Mouse (Mus musculus) kidney, adult 11 months (tissue): ENCODE data around the gene Irak2.

ENCODE experiments used
- DNase-seq: peaks from one replicate; pipeline ENCODE4 v3.0.0; 2022

Irak2 gene

DNA sequence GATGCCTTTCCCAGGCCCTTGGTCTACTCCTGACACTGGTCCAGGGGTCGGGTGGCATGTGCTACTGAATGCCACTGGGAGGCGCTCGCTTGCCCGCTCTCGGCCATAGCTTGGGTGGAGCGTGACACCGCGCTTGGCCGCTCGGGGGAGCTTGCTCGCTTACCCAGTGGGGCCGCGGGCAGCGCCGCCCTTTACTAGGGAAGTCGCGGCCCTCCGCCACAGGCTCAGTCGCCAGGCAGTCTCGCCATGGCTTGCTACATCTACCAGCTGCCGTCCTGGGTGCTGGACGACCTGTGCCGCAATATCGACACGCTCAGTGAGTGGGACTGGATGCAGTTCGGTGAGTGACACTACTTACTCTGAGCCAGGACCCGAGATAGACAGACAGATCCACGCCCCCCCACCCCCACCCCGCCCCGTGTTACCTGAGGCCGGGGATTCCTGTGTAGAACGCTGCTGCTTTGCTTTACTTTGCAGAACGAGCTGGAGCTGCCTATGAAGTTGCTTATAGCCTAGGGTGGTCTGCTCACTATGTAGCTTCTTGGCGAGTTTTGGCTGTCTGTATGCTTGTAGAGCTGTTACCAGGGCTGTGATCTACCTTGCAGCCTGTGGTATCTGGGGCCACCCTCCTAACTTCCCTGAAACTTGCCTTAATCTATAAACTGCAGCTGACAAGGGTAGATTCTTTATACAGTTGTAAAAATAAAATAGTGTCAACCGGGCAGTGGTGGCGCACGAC lies at the start of gene Irak2:
Gene Irak2 (plus strand): TSS at position 166 of the 739 bp plus-strand sequence.
- DNase-seq: peak; percentile 94

DNA sequence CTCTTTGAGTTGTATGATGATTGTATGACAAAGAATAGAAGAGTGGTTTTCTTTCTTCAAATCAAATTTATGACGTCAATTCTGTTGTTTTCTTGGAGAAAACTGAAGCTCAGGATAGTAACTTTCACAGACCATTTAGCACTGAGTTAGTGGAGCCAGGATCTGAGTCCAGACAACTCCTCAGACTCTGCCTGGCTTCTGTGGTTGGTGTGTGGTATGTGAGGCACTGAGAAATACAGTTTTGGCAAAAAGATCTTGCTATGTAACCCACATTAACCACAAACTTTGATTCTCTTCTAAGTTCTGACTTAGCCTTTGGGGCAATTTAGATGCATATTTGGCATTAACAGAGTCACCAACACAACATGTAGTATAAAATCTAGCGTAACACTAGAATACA lies 45.6 kb upstream of the Irak2 start:
- no peak for DNase-seq

DNA sequence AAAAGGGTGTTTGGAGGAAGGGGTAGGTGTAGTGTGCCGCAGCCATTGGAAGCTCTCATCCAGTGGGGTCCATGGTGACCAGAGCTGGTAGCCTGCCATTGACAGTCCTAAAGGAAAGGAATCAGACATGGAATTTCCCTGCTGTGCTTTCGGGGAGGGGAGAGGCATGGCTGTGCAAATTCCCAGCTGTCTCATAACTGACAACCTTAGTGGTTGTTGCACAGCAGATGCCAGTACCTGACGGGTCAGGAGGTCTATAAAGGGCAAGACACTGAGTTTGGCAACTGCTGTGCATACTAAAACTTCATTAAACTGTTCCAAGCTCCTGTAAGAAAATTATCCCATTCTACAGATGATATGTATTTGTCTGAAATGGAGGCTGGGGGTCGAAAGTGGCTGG lies 40.3 kb upstream of the Irak2 start:
- no peak for DNase-seq

DNA sequence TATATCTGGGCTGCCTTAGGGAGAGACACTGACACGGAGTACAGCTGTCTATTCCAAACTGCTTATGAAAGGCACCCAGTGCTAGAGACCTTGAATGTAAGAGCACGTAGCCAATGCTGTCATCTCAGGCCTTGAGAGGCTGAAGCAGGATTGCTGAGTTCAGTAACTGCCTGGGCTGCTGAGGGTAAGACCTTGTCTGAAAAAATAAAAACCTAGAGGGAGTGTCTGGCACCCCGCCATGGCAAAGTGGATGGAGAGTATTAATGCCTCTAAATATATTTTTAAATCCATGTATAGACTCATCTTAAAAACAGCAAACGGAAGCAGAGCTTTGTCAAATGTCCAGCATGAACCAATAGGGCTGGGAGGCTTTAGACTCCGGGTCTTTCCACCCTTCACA lies 38.4 kb upstream of the Irak2 start:
- DNase-seq: no peak

DNA sequence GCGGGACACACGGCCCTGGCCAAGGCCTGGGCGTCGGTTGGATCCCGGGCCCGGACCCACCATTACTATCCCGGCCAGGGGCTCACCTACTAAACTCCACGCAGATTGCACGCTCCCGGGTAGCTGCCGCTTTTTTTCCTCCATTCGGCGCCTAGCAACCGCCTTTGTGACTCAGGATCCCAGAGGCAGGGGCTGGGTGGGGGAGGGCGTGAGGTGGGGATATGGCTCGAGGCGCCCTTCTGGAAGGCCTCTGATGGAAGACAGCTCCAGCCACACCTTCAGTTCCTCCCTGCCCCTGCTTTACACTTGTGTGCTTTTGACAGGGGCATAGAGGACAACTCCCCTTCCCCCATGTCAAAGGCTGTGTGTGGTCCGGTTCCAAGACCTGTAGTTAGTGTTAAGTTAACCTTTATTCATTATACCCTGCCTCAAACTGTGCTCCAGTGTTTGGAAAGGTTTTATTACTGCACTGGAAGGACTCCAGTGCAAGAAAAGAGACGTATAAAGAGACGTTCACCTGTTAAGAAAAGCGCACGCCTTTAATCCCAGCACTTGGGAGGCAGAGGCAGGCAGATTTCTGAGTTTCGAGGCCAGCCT lies 37.6 kb upstream of the Irak2 start, which contains the start of gene Fancd2os:
Gene Fancd2os (minus strand): TSS at position 173 of the 597 bp plus-strand sequence.
- DNase-seq: no peak

DNA sequence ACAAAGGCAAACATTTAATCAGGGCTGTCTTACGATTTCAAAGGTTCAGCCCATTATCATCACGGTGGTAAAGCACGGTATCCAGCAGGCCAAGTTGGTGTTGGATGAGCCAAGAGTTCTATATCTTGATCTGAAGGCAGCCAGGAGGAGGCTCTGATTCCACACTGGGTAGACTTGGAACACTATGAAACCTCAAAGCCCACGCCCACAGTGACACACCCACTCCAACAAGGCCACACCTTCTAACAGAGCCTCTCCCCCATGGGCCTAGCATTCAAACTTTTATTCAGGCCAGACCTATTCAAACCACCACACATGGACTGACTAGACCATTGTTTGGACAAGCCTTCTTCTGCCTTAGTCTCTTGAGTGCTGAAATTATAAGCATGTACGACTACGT lies 35.4 kb upstream of the Irak2 start:
- no peak for DNase-seq

DNA sequence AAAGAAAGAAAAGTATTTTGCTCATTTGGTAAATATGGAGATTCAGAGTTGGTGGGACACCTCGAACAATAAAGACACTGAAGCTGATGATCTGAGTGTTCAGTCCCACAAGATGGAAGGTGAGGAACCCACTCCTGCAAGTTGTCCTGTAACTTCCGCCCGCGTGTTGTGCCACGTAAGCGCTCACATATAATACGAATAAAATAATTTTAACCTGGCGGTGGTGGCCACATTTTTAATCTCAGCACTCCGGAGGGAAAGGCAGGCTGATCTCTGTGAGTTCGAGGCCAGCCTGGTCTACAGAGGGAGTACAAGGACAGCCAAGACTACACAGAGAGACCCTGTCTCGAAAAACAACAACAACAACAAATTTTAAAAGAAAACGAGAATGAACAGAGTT lies 34.3 kb upstream of the Irak2 start:
- no peak for DNase-seq

DNA sequence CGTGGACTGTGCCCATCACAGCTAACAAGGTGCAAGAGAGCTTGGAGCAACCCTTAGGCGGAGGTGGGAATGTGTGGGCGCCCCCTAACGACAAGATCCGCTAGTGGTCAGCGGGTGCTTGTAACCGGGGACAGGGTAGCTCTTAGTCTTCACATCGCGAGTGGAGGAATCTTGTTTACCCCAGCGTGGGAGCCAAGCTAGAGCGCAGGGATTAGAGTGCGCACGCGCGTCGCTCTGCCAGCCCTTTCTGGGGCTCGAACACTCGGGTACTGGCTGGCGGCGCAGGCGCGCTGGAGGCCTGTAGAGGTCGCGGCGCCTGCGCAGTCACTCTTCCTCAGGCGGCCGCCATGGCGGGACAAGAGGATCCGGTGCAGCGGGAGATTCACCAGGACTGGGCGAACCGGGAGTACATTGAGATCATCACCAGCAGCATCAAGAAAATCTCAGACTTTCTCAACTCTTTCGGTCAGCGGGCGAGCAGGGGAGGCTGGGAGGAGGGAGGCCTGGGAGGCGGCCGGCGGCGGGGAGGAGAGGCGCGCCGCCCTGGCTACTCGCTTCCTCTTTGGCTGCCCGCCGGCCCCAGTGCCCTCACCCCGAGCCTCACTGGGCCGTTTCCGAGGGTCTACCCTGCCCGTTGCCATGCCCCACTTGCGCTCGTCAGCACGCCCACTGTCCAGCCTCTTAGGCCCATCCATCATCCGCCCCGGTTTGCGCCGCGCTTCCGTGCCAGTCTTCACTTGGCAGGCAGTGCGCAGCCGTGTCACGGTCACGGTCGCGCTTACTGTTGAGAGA lies 33.6 kb upstream of the Irak2 start, which contains the start of gene Brk1:
Gene Brk1 (plus strand): TSS at position 341 of the 792 bp plus-strand sequence.
- peak; percentile 88 for DNase-seq

DNA sequence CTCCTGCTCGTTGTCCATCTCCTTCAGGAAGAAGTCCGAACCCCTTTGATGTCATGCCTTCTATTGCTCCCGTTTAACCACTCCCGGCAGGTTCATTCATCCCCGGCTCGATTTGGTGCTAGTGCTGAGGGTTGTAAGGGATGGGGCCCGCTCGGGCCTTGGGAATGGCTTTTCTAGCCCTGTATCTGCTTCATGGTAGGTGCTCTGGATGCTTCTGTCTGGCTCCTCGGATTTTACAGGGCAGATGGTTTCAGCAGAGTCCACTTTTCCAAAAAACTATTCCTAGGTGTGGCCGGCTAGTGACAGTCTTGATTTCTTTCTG lies 33.1 kb upstream of the Irak2 start:
- DNase-seq: no peak

DNA sequence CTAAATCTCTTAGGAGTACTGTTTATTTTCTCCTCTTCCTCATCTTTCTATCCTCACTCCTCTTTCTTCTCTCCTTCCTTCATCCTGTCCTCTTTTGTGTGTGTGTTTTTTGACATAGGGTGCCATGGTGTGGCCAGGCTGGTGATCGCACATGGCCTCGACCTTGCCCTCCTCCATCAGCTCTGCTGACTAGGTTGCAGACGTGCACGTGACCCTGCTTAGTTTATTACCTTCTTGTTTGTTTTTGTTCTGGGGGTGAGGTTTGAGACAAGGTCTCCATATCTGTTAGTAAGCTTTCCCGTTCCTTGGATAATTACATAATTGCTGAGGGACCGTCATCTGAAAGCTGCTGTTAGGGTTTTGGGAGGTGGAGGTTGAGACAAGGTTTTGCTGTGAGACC lies 29.4 kb upstream of the Irak2 start:
- no peak for DNase-seq

DNA sequence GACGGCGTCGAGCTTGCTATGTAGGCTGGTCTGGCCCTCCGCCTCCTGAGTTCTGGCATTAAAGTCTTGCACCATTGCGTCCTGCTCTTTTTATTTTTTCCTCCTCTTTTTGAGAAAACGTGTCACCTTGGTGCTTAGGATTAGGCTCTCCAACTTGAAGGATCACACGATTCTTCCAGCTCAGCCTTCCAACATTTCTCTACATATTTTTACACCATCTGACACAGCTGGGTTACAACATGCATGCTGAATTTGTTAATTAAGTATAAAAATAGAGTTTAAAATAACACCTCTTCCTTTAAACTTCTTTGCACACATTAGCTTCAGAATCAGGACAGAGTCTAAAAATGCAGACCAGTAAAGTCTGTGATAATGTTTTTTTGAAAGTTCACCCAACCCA lies 29.0 kb upstream of the Irak2 start:
- DNase-seq: no peak

DNA sequence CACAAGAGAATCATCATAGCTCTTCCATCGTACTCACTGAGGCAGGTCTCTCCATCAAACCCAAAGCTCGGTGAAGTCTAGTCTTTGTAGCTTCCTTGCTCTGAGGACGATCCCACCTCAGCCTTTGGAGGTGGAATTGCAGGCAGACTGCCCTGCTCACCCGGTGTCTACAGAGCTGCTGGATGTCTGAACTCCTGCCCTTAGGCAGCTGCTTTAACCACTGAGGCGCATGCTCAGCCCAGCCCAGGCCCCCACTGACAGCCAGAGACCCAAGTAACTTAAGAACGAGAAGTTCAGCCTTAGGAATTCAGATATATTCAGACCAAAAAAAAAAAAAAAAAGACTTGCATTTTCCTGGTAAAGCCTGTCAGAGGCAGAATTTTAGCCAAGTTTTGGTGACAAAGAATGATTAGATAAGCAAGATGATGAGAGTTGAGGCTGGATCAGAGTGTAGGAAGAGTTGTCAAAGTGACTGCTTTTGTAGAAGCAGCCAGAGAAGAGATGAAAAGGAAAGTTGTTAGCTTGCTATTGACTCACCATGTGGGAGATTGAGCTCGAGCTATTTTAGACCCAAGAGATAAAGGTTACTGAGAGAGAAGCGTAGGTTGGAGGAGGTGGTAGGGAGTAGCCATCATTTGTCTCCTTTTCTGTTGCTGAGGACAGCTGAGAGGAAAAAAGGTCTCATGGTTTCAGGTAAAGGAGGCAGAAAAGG lies 25.9 kb upstream of the Irak2 start:
- DNase-seq: no peak

DNA sequence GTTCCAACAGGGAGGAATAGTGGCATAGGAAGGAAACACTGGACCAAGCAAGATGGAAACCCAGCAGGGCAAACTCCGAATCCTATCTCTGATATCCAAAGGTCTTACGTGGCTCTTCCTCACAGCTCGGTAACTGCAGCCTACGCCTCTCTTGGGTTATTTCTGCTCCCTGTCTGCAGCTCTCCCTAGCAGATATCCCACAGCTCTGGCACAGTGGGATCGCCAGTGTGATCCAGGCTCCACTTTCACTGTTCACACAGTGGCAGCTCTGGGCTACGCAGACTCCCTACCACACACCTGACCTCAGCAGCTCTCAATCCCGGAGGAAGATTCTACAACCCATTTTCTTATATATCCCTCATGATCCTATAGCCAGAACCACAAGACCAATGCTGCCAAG lies 24.1 kb upstream of the Irak2 start:
- DNase-seq: no peak

DNA sequence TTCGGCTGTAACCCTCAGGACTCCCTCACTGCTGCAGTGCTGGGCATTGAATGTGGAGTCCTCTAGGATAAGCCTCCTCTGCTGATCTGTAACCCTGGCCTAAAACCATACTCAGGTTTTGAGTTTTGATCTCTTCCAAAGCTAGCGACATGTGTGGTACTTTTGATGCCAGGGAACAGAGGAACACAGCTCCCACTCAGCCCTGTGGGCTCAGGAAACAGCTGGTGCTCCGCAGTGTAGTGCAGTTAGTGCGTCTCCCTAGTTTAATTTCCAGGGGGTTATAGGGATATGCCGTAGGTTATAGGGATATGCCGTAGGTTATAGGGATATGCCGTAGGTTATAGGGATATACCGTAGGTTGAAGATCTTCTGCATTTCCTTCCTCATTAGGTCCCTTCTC lies 23.3 kb upstream of the Irak2 start:
- DNase-seq: no peak

DNA sequence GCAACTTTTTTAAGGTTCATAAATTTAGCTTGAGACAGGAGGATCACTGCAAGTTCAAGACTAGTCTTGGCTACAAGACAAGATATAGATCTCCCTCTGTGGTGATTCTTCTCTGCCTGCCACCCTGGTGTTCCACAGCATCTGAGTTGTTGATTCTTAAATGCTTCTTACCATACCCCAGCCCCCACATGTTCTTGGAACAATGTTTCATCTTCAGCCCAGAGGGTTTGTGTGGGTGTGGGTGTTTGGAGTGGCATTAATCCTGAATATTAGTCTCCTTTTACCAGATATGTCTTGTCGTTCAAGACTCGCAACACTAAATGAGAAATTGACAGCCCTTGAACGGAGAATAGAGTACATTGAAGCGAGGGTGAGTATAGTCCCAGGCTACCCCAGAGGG lies 22.8 kb upstream of the Irak2 start:
- no peak for DNase-seq

DNA sequence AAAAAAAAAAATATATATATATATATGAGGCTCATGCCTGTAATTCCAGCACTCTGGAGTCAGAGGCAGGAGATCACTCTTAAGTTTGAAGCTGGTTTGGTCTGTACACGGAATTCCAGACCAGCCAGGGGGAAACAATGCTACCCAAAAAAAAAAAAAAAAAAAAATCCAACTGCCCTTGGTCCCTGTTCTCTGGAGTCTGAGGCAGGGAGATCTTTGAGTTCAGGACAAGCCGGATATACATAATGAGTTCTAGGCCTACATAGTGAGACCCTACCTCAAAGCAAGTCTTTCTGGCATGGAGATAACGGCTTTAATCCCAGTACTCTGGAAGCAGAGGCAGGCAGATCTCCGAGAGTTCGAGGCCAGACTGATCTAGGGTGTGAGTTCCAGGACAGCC lies 14.9 kb upstream of the Irak2 start:
- peak; percentile 32 for DNase-seq

DNA sequence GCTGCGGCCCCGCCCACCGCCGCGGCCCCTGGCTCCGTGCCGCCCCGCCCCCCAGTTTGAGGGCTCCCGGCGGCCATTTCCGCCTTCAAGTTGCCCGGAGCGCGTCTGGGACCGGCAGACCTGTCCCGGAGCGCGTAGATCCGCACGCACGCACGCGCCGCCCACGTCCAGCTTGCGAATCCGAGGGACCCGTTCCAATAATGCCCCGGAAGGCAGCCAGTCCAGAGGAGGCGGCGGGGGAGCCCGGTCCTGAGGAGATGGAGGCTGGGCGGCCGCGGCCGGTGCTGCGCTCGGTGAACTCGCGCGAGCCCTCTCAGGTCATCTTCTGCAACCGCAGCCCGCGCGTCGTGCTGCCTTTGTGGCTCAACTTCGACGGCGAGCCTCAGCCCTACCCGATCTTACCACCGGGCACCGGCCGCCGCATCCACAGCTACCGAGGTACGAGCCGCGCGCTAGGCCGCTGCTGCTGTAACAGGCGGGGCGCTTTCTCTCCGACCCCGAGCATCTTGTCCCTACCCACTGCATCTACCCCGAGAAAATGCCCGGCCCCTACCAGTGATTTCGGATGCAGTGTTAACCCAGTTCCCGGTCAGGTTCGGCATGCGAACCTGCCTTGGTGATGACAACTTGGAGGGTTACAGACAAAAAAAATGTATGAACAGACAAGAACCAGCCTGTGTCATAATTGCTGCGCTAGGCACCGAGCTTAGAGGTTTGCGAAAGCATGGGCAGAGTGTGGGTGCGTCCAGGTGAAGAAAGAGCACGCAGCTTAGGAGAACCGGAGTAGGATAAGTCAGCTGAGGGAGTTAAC lies 14.1 kb upstream of the Irak2 start, which contains the start of gene Vhl:
Gene Vhl (plus strand): TSS at position 19 of the 811 bp plus-strand sequence.
- DNase-seq: peak; percentile 89

DNA sequence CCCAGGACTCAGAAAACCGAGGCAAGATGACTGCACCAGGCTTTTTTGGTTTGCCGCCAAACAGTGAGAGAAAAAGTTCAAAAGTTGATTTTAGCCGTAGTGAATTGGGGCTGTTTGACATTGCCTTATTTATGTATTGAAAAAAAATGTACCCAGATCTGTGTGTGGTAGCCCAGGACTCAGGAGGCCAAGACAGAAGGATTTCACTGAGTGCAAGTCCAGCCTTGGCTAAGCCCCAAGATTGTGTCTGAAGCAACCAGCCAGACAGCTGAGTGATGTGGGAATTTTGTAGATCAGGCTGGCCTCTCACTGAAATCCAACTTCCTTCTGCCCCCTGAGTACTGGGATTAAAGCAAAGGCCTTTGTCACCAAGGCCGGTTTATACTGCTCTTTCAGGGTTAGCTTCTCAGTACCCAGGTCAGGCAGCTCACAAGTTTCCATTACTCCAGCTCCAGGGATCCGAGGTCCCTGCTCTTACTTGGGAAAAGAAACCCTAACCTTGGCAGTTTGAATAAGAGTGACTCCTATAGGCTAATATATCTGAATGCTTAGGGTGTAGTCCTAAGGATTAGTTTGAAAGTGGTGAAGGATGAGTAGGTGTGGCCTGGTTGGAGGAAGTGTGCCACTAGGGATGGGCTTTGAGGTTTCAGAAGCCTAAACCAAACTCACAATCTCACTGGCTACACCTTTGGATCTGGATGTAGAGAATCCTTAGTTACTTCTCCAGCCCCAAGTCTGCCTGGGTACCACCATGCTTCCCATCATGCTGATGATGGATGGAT lies 13.1 kb upstream of the Irak2 start:
- no peak for DNase-seq

DNA sequence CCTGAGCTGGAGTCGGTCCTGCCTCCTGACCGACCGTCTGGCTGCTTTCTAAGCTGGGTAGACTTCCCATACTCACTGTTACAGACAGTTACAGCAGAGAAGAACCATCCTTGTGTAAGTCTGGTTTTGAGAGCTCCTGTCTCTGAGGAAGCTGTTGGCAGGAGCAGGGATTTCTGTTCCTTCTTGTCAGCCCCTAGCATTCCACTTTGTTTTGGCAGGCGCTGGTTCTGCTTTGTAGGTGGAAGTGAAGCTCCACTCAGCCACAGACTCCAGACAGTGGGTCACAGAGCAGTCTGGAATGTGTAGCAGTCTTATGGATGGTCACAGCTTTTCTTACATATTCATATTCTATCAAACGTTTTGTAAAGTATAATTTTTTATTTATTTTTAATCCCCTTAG lies 7.9 kb upstream of the Irak2 start:
- no peak for DNase-seq

DNA sequence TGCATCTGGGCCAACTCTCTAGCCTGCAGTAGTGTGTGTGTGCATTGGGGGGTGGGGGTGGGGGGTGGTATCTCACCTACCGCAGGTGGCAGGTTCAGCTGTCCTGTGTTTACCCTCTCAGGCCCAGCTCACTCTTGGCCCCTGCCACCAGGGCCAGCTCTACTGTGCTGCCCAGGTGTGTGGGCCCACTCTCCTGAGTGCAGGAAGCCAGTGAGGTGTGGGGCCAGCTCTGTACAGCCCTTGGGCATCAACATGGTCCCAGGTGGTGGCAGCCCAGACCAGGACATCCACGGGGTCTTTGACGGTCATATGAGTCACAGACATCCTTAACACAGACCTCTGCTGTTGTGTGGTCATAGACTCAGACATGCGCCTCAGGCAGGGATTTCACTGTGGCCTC lies 5.4 kb upstream of the Irak2 start:
- no peak for DNase-seq

DNA sequence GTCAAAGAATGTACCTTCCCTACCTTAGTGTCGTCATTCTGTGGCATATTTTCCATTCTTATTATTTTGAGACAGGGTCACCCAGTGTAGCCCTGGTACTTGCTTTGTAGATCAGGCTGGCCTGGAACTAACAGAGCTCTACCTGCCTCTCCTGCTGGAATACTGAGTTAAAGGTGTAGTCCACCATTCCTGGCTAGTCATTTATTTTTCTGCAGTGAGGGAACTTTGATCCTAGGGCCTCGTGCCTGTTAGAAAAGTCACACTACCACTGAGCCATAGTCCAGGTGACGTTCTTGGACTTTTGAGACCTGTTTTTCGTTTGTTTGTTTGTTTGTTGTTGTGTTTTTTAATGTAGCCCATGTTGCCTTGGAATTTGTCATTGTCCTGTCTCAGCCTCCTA lies 934 bp downstream of the Irak2 start:
- DNase-seq: peak; percentile 58

DNA sequence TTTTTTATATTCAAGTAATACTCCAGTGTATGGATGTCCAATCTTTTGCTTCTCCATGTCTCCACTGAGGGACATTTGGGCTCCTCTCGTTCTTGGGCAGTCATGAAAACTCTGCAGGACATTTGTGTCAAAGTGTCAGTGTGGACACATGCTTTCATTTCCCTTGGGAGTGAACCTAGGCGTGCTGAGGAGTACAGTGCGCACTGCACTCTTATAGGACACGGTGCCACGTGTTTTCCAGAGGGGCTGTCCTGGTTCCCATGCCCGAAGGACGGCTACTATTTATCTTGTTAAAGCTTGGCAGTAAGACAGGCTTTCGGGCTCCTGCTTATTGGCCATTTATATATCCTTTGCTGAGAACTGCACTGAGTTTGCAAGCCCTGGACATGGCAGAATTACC lies 4.3 kb downstream of the Irak2 start:
- no peak for DNase-seq
